ENCODE assay signal across 7 mouse cellular contexts in the genomic region with DNA sequence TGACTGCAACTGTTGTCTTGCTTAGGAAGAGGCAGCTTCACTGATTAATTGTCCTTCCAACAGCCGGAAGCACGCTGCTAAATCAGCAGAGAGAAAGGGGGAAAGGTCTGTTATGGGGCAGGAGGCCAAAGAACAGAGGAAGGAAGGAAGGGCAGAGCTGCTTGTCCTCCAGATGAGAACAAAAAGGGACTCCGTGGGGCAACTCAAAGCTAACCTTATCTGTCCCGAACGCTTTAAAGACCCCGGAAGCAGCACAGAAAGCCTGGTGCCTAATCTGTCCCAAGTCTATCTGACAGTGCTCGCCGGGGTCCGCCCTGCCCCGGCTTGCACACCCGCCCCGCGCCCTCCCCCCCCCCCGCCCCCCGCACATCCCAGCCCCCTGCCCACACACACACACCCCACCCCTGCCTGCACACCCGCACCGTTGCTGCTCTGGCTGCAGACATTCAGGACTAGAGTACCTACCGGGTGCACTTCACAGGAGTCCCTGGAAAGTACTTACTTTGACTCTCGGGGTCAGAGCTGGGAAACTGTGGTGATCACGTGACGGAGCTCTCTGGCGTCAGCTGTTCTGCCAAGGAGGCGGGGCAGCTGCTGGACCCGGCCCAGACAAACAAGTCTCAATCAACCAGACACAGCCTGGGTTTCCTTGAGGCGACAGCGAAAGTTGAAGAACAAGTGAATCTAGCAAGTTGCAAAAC. TPM values are rescaled to one million over a fixed set of nuclear protein-coding genes. Genes with fewer than 3 reads are reported as not detected.
DNase-seq lines count a peak whose midpoint lies in the region; ATAC-seq lines count a peak whose summit lies in the region.

A gene (minus strand): TSS at position 649 of the 701 bp plus-strand sequence.

- peak; percentile 91 for DNase-seq in embryo, embryonic 10.5 days (ENCODE audit: low spot score)
- DNase-seq in gastrocnemius, postnatal 4 days (ENCODE audit: low spot score in 2 of 2) = peak; percentile 50 to 84
- peak in 1 of 2 experiments; percentile 57 for DNase-seq in left cerebral cortex, postnatal 36 days (ENCODE audit: low spot score in 2 of 2)
- DNase-seq in midbrain, embryonic 10.5 days (ENCODE audit: low spot score) = peak; percentile 83
- peak; percentile 62 for DNase-seq in right cerebral cortex, postnatal 4 days

- intact Hi-C loops in left cerebral cortex, postnatal 36 days (cut with DNase I) = no loop called here

- peak within 1 kb of the TSS; percentile 55 for H3K4me3 ChIP-seq in intestine, embryonic 16.5 days (ENCODE audit: low read length)
- H3K4me3 ChIP-seq in midbrain, embryonic 10.5 days = peak within 1 kb of the TSS; percentile 73

- H3K4me1 ChIP-seq in intestine, embryonic 16.5 days (ENCODE audit: control insufficient read depth, insufficient read depth, low read length) = peaks cover 10% of the 10 kb centered on the region
- peaks cover 20% of the 10 kb centered on the region for H3K4me1 ChIP-seq in midbrain, embryonic 10.5 days

- peak within 1 kb of the TSS; percentile 72 for H3K4me2 ChIP-seq in intestine, embryonic 16.5 days (ENCODE audit: low read depth, low read length)

- no peaks in the 10 kb centered on the region for H3K9me3 ChIP-seq in intestine, embryonic 16.5 days (ENCODE audit: control insufficient read depth, low read length)
- H3K9me3 ChIP-seq in midbrain, embryonic 10.5 days (replicated peaks) = no peaks in the 10 kb centered on the region

- H3K9ac ChIP-seq in intestine, embryonic 16.5 days (ENCODE audit: low read depth, low read length) = peak within 1 kb of the TSS; percentile 68

- peak within 1 kb of the TSS; percentile 41 for H3K27ac ChIP-seq in intestine, embryonic 16.5 days (ENCODE audit: low read length)
- peak within 1 kb of the TSS; percentile 82 for H3K27ac ChIP-seq in midbrain, embryonic 10.5 days (replicated peaks)

- peak; percentile 90 for ATAC-seq in activated CD4-positive, CD25-positive, alpha-beta regulatory T cell, adult 4 months
- ATAC-seq in intestine, embryonic 16.5 days = peak; percentile 93

- no peaks in the 10 kb centered on the region for H3K27me3 ChIP-seq in intestine, embryonic 16.5 days (replicated peaks; ENCODE audit: control insufficient read depth, insufficient read depth, low read length)
- H3K27me3 ChIP-seq in midbrain, embryonic 10.5 days (ENCODE audit: low read depth, poor library complexity, severe bottlenecking) = no peaks in the 10 kb centered on the region

- whole genome bisulfite sequencing in intestine, embryonic 16.5 days = 1% methylated on average over 23 of the region's 26 CpGs
- under 1% methylated on average over 22 of the region's 26 CpGs for WGBS in midbrain, embryonic 10.5 days

- H3K36me3 ChIP-seq in intestine, embryonic 16.5 days (ENCODE audit: control insufficient read depth, insufficient read depth, low read length) = no peaks in the 10 kb centered on the region
- H3K36me3 ChIP-seq in midbrain, embryonic 10.5 days = 0 out of 2 replicates have a peak, but pooled peaks cover 3% of the 10 kb centered on the region

RNA-seq across cellular contexts. Expression of the gene that starts here (rescaled TPM):
- polyA plus RNA-seq in activated CD4-positive, CD25-positive, alpha-beta regulatory T cell, adult 4 months (2017; shearing (Covaris generic)) = 10 to 100 TPM; 20.4 to 23.1 TPM
- total RNA-seq in gastrocnemius, postnatal 4 days (2021) = 10 to 100 TPM; 25.2 to 32.3 TPM
- 95.3 and 122 TPM in 2 replicates for polyA plus RNA-seq in intestine, embryonic 16.5 days (2015; fragmentation: Nextera tagmentation; extraction: Ambion mirVana)
- total RNA-seq in left cerebral cortex, postnatal 36 days (2021) = 10 to 100 TPM; 18.2 to 20.0 TPM
- 24.5 and 28.1 TPM in 2 replicates for polyA plus RNA-seq in midbrain, embryonic 10.5 days (2016; fragmentation: Nextera tagmentation; extraction: Ambion mirVana)
